Mouse (Mus musculus): ENCODE measurements around the gene Lhpp.

The Lhpp gene

GRCm38 (mm10) chr7:132705130-132705529 lies 94.7 kb downstream of the Lhpp start:
- DNase-seq (ENCODE audit: low read depth, low spot score): no peak

GRCm38 (mm10) chr7:132711579-132711978 lies 101.1 kb downstream of the Lhpp start:
- DNase-seq (ENCODE audit: low read depth, low spot score): no peak

GRCm38 (mm10) chr7:132712044-132712708 lies 101.7 kb downstream of the Lhpp start:
- no peak for DNase-seq (ENCODE audit: low read depth, low spot score)

- no peak for DNase-seq (ENCODE audit: low read depth, low spot score)
These were observed 102.5 kb downstream of the Lhpp start for GRCm38 (mm10) chr7:132712956-132713355.

- no peak for DNase-seq (ENCODE audit: low read depth, low spot score)
These were observed 103.2 kb downstream of the Lhpp start for GRCm38 (mm10) chr7:132713483-132714126.

- DNase-seq (ENCODE audit: low read depth, low spot score): no peak
These were observed 103.9 kb downstream of the Lhpp start for GRCm38 (mm10) chr7:132714236-132714923.

GRCm38 (mm10) chr7:132715259-132715658 lies 104.8 kb downstream of the Lhpp start:
- no peak for DNase-seq (ENCODE audit: low read depth, low spot score)

GRCm38 (mm10) chr7:132719570-132719969 lies 109.1 kb downstream of the Lhpp start:
- no peak for DNase-seq (ENCODE audit: low read depth, low spot score)

- no peak for DNase-seq (ENCODE audit: low read depth, low spot score)
These were observed 110.1 kb downstream of the Lhpp start for GRCm38 (mm10) chr7:132720562-132720961.

GRCm38 (mm10) chr7:132722401-132723370 lies 112.2 kb downstream of the Lhpp start:
- DNase-seq (ENCODE audit: low read depth, low spot score): no peak

GRCm38 (mm10) chr7:132723906-132724305 lies 113.5 kb downstream of the Lhpp start:
- no peak for DNase-seq (ENCODE audit: low read depth, low spot score)

GRCm38 (mm10) chr7:132724501-132725062 lies 114.1 kb downstream of the Lhpp start:
- no peak for DNase-seq (ENCODE audit: low read depth, low spot score)

- no peak for DNase-seq (ENCODE audit: low read depth, low spot score)
These were observed 115.8 kb downstream of the Lhpp start for GRCm38 (mm10) chr7:132726106-132726861.

GRCm38 (mm10) chr7:132729093-132729831 lies 118.8 kb downstream of the Lhpp start:
- DNase-seq (ENCODE audit: low read depth, low spot score): no peak

- no peak for DNase-seq (ENCODE audit: low read depth, low spot score)
These were observed 120.1 kb downstream of the Lhpp start for GRCm38 (mm10) chr7:132730510-132730909.

- DNase-seq (ENCODE audit: low read depth, low spot score): no peak
These were observed 121.1 kb downstream of the Lhpp start for GRCm38 (mm10) chr7:132731558-132731957.

- DNase-seq (ENCODE audit: low read depth, low spot score): no peak
These were observed 121.8 kb downstream of the Lhpp start for GRCm38 (mm10) chr7:132732136-132732789.

- DNase-seq (ENCODE audit: low read depth, low spot score): no peak
These were observed 123.1 kb downstream of the Lhpp start for GRCm38 (mm10) chr7:132733521-132733920.

- DNase-seq (ENCODE audit: low read depth, low spot score): no peak
These were observed 123.8 kb downstream of the Lhpp start for GRCm38 (mm10) chr7:132734222-132734621.

All from embryo, embryonic 11.5 days (tissue).